Mouse (Mus musculus): ENCODE measurements around the gene Fcrlb. TPM values are rescaled to one million over a fixed set of nuclear protein-coding genes. Genes with fewer than 3 reads are reported as not detected.
A peak's percentile ranks its signal among the peaks of the same experiment; 100 is the strongest.

The Fcrlb gene
- polyA plus RNA-seq, 1 experiment from 2014 or later: not detected

DNA sequence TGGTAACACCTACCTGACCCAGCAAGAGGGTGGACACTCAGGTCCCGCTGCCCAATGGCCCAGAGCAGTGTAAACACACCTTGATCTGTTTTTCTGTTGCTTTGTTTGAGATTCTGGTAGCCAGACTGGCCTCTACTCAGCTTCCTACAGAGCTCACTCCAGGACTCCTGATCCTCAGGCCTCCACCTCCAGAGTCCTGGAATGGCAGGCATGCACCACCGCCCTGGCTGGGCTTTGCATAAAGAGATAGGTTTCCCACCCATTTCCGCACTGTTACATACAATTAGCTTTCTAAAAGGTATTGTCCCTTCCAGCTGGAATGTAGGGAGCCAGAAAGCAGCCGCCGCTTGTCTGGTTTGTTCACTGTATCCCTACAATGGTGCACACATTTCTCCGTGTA lies 41.3 kb downstream of the Fcrlb start:
- no peak overlapping the region for H3K4me3 ChIP-seq (ENCODE audit: low read depth, low read length)
- H3K4me2 ChIP-seq (ENCODE audit: low read depth, severe bottlenecking): no peak overlapping the region
- H3K4me1 ChIP-seq (ENCODE audit: control insufficient read depth, insufficient read depth, low read length): peaks cover 4% of the 10 kb centered on the region; the same call in 1 of the 2 replicates
- WGBS: 88% methylated on average over 6 of the region's 6 CpGs
- no peak overlapping the region for H3K9ac ChIP-seq (ENCODE audit: low read length)
- DNase-seq (ENCODE audit: low spot score) (no peak), ATAC-seq (ENCODE audit: insufficient number of reproducible peaks, low FRiP score, low TSS enrichment, low read depth) (no peak)
- peaks cover 4% of the 10 kb centered on the region; the same call in 1 of the 2 replicates for H3K36me3 ChIP-seq (ENCODE audit: control insufficient read depth, insufficient read depth, low read length)
- H3K27ac ChIP-seq (replicated peaks; ENCODE audit: low read depth, low read length): no peak overlapping the region
- H3K27me3 ChIP-seq (ENCODE audit: control insufficient read depth, insufficient read depth, low read length): no peaks in the 10 kb centered on the region
- no peaks in the 10 kb centered on the region for H3K9me3 ChIP-seq (ENCODE audit: control insufficient read depth, low read length)

DNA sequence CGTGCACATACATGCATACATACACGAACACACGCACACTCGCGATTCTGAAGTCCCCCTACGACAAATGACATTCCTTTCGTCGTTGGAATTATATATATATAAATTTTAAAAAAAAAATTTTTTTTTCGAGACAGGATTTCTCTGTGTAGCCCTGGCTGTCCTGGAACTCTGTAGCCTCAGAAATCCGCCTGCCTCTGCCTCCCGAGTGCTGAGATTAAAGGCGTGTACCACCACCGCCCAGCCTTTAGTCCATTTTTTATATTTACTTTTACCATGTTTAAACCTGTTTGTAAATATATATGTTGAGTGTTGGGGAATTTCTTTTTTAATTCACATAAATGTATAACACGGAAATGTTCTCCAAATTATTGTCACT lies 43.8 kb downstream of the Fcrlb start:
- 20% methylated on average over 14 of the region's 14 CpGs for WGBS
- H3K4me3 ChIP-seq (ENCODE audit: low read depth, low read length): peak overlapping the region; percentile 77
- no peaks in the 10 kb centered on the region for H3K9me3 ChIP-seq (ENCODE audit: control insufficient read depth, low read length)
- peaks cover 2% of the 10 kb centered on the region; the same call in 1 of the 2 replicates for H3K36me3 ChIP-seq (ENCODE audit: control insufficient read depth, insufficient read depth, low read length)
- H3K4me2 ChIP-seq (ENCODE audit: low read depth, severe bottlenecking): peak overlapping the region; percentile 73
- H3K9ac ChIP-seq (ENCODE audit: low read length): peak overlapping the region; percentile 55; the same call in 1 of the 2 replicates
- DNase-seq (ENCODE audit: low spot score) (no peak), ATAC-seq (ENCODE audit: insufficient number of reproducible peaks, low FRiP score, low TSS enrichment, low read depth) (peak; percentile 32; the same call in 1 of the 2 replicates)
- no peak overlapping the region for H3K27ac ChIP-seq (replicated peaks; ENCODE audit: low read depth, low read length)
- no peaks in the 10 kb centered on the region for H3K27me3 ChIP-seq (ENCODE audit: control insufficient read depth, insufficient read depth, low read length)
- H3K4me1 ChIP-seq (ENCODE audit: control insufficient read depth, insufficient read depth, low read length): peaks cover 4% of the 10 kb centered on the region; the same call in 1 of the 2 replicates

DNA sequence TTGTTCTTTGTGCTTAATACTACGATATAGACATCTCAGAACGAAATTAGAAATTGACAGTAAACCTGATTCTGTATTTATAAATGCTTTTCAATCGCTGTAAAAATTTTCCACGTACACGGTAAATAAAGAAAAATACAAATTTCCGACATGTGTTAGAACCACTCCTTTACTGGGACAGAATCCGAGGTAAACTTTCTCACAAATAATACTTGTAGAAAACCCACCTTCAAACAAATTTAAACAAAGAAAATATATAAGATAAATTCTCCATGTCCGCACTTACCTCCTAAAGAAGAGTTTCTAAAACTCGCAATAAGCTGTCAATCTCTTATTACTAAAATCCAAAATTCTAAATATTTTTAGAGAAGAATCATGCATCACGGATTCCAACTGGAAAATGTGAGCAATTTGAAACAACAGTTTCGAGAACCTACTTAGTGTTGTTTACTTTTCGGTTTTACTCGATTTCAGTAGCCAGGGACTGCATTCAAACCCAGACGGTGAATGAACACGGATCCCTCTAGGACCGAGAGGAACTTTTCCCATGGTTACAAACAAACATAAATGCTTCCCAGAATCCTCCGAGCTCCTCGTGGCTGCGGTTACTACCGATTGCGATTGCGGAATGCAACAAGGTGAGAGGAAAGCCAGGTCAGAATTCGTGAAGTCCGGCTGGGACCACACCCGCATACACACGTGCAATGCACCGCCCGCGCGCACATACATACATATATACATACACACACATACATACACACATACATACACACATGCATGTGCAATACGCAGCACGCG lies 44.4 kb downstream of the Fcrlb start:
- no peaks in the 10 kb centered on the region for H3K27me3 ChIP-seq (ENCODE audit: control insufficient read depth, insufficient read depth, low read length)
- no peak overlapping the region for H3K27ac ChIP-seq (replicated peaks; ENCODE audit: low read depth, low read length)
- H3K4me2 ChIP-seq (ENCODE audit: low read depth, severe bottlenecking): peak overlapping the region; percentile 73
- peak overlapping the region; percentile 77 for H3K4me3 ChIP-seq (ENCODE audit: low read depth, low read length)
- DNase-seq (ENCODE audit: low spot score) (peak; percentile 83), ATAC-seq (ENCODE audit: insufficient number of reproducible peaks, low FRiP score, low TSS enrichment, low read depth) (peak; percentile 82)
- H3K36me3 ChIP-seq (ENCODE audit: control insufficient read depth, insufficient read depth, low read length): peaks cover 2% of the 10 kb centered on the region; the same call in 1 of the 2 replicates
- no peaks in the 10 kb centered on the region for H3K9me3 ChIP-seq (ENCODE audit: control insufficient read depth, low read length)
- H3K9ac ChIP-seq (ENCODE audit: low read length): peak overlapping the region; percentile 55; the same call in 1 of the 2 replicates
- peaks cover 4% of the 10 kb centered on the region; the same call in 1 of the 2 replicates for H3K4me1 ChIP-seq (ENCODE audit: control insufficient read depth, insufficient read depth, low read length)
- under 1% methylated on average over 33 of the region's 33 CpGs for WGBS

- no peaks in the 10 kb centered on the region for H3K9me3 ChIP-seq (ENCODE audit: control insufficient read depth, low read length)
- H3K27ac ChIP-seq (replicated peaks; ENCODE audit: low read depth, low read length): no peak within 1 kb of the TSS
- no peaks in the 10 kb centered on the region for H3K27me3 ChIP-seq (ENCODE audit: control insufficient read depth, insufficient read depth, low read length)
- peak within 1 kb of the TSS; percentile 77 for H3K4me3 ChIP-seq (ENCODE audit: low read depth, low read length)
- H3K9ac ChIP-seq (ENCODE audit: low read length): peak within 1 kb of the TSS; percentile 72
- DNase-seq (ENCODE audit: low spot score) (peak; percentile 98), ATAC-seq (ENCODE audit: insufficient number of reproducible peaks, low FRiP score, low TSS enrichment, low read depth) (peak; percentile 54; the same call in 1 of the 2 replicates)
- H3K4me2 ChIP-seq (ENCODE audit: low read depth, severe bottlenecking): peak within 1 kb of the TSS; percentile 73
- WGBS: under 1% methylated on average over 25 of the region's 25 CpGs
- peaks cover 4% of the 10 kb centered on the region; the same call in 1 of the 2 replicates for H3K4me1 ChIP-seq (ENCODE audit: control insufficient read depth, insufficient read depth, low read length)
- H3K36me3 ChIP-seq (ENCODE audit: control insufficient read depth, insufficient read depth, low read length): peaks cover 2% of the 10 kb centered on the region; the same call in 1 of the 2 replicates
These were observed 45.0 kb downstream of the Fcrlb start, which contains the start of gene Atf6 for GRCm38 (mm10) chr1:170867691-170868105. Gene Atf6, minus strand, starts transcription at chr1:170867771.

DNA sequence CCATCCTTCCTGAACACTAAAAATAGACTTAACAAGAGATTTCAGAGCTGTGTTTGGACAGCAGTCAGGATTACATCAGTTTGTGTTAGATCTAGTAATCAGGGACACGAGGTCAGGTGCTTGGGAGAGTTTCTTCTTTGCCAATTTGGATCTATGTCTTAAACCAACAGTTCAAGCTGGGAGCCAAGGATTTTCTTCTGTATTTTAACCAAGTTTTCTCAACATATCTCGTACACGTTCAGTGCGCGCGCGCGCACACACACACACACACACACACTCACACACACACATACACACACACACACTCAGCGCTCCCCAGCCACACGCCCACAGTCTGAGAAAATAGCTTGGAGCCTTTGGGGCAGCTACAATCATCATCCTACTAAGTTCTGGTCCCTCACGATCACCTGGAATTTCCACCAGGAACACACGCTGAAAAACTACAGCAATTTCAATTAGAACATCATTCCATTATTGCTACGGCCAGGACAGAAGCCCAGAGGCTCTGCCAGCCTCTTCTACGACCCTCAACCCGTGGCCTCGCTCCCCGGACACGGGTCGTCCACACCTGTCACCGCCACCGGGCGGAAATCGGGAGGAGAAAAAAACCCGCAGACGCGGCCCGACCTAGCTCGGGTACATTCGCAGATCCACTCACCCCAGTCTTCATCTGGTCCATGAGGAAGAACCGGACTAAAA lies 45.6 kb downstream of the Fcrlb start:
- WGBS: 3% methylated on average over 30 of the region's 30 CpGs
- Histone ChIP-seq H3K9ac (ENCODE audit: low read length) (peak overlapping the region; percentile 72), H3K9me3 (ENCODE audit: control insufficient read depth, low read length) (no peaks in the 10 kb centered on the region), H3K27me3 (ENCODE audit: control insufficient read depth, insufficient read depth, low read length) (no peaks in the 10 kb centered on the region), H3K4me3 (ENCODE audit: low read depth, low read length) (peak overlapping the region; percentile 77), H3K4me1 (ENCODE audit: control insufficient read depth, insufficient read depth, low read length) (peaks cover 4% of the 10 kb centered on the region; the same call in 1 of the 2 replicates), H3K36me3 (ENCODE audit: control insufficient read depth, insufficient read depth, low read length) (peaks cover 2% of the 10 kb centered on the region; the same call in 1 of the 2 replicates), H3K4me2 (ENCODE audit: low read depth, severe bottlenecking) (peak overlapping the region; percentile 73), H3K27ac (replicated peaks; ENCODE audit: low read depth, low read length) (no peak overlapping the region)
- peak; percentile 56 for ATAC-seq (ENCODE audit: insufficient number of reproducible peaks, low FRiP score, low TSS enrichment, low read depth)
- DNase-seq (ENCODE audit: low spot score): no peak

GRCm38 (mm10) chr1:170865406-170865805 lies 47.3 kb downstream of the Fcrlb start:
- Histone ChIP-seq H3K4me1 (ENCODE audit: control insufficient read depth, insufficient read depth, low read length) (peaks cover 4% of the 10 kb centered on the region; the same call in 1 of the 2 replicates), H3K36me3 (ENCODE audit: control insufficient read depth, insufficient read depth, low read length) (no peaks in the 10 kb centered on the region), H3K27me3 (ENCODE audit: control insufficient read depth, insufficient read depth, low read length) (no peaks in the 10 kb centered on the region), H3K4me2 (ENCODE audit: low read depth, severe bottlenecking) (no peak overlapping the region), H3K9me3 (ENCODE audit: control insufficient read depth, low read length) (no peaks in the 10 kb centered on the region), H3K4me3 (ENCODE audit: low read depth, low read length) (no peak overlapping the region), H3K27ac (replicated peaks; ENCODE audit: low read depth, low read length) (no peak overlapping the region), H3K9ac (ENCODE audit: low read length) (no peak overlapping the region)
- DNase-seq (ENCODE audit: low spot score) (no peak), ATAC-seq (ENCODE audit: insufficient number of reproducible peaks, low FRiP score, low TSS enrichment, low read depth) (no peak)
- WGBS: 89% methylated on average over 5 of the region's 5 CpGs

DNA sequence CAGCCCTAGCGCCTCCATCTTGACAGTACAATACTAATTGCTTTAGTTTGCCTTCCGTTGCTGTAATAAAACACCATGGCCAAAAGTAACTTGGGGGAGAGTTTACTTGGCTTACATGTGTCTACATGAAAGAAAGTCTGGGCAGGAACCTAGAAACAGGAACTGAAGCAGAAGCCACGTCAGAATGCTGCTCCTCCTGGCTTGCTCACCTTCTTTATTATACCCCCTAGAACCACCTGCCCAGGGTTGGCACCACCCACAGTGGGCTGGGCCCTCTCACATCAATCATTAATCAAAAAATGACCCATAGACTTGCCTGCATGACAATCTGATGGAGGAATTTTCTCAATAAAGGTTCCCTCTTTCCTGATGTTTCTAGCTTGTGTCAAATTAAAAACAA lies 48.0 kb downstream of the Fcrlb start:
- ATAC-seq (ENCODE audit: insufficient number of reproducible peaks, low FRiP score, low TSS enrichment, low read depth) (no peak), DNase-seq (ENCODE audit: low spot score) (no peak)
- Histone ChIP-seq H3K36me3 (ENCODE audit: control insufficient read depth, insufficient read depth, low read length) (no peaks in the 10 kb centered on the region), H3K27ac (replicated peaks; ENCODE audit: low read depth, low read length) (no peak overlapping the region), H3K4me1 (ENCODE audit: control insufficient read depth, insufficient read depth, low read length) (peaks cover 4% of the 10 kb centered on the region; the same call in 1 of the 2 replicates), H3K9ac (ENCODE audit: low read length) (no peak overlapping the region), H3K4me2 (ENCODE audit: low read depth, severe bottlenecking) (no peak overlapping the region), H3K27me3 (ENCODE audit: control insufficient read depth, insufficient read depth, low read length) (no peaks in the 10 kb centered on the region), H3K9me3 (ENCODE audit: control insufficient read depth, low read length) (no peaks in the 10 kb centered on the region), H3K4me3 (ENCODE audit: low read depth, low read length) (no peak overlapping the region)
- 86% methylated on average over 3 of the region's 3 CpGs for WGBS

- H3K9me3 ChIP-seq (ENCODE audit: control insufficient read depth, low read length): no peaks in the 10 kb centered on the region
- no peak overlapping the region for H3K4me2 ChIP-seq (ENCODE audit: low read depth, severe bottlenecking)
- no peaks in the 10 kb centered on the region for H3K36me3 ChIP-seq (ENCODE audit: control insufficient read depth, insufficient read depth, low read length)
- no peak for ATAC-seq (ENCODE audit: insufficient number of reproducible peaks, low FRiP score, low TSS enrichment, low read depth)
- no peak for DNase-seq (ENCODE audit: low spot score)
- H3K9ac ChIP-seq (ENCODE audit: low read length): no peak overlapping the region
- H3K4me1 ChIP-seq (ENCODE audit: control insufficient read depth, insufficient read depth, low read length): peaks cover 4% of the 10 kb centered on the region; the same call in 1 of the 2 replicates
- H3K27ac ChIP-seq (replicated peaks; ENCODE audit: low read depth, low read length): no peak overlapping the region
- no peaks in the 10 kb centered on the region for H3K27me3 ChIP-seq (ENCODE audit: control insufficient read depth, insufficient read depth, low read length)
- no peak overlapping the region for H3K4me3 ChIP-seq (ENCODE audit: low read depth, low read length)
These were observed 48.5 kb downstream of the Fcrlb start for GRCm38 (mm10) chr1:170864234-170864633.

Measured in limb, embryonic 11.5 days (tissue).